Mouse (Mus musculus): ENCODE data around the gene Trp73. TPM values are rescaled to one million over a fixed set of nuclear protein-coding genes. Genes with fewer than 3 reads are reported as not detected.

Gene Trp73
- total RNA-seq, 4 experiments from 2014 or later: not detected

Other genes with a start within 250 kb of the Trp73 start
- 10 to 100 TPM; 13.1 to 19.2 (median 14.2) TPM for gene A430005L14Rik, start 183.0 kb downstream of the Trp73 start, total RNA-seq (2022)
- gene Dffb, start 165.1 kb downstream of the Trp73 start, total RNA-seq (2022): 1 to 10 TPM; 1.1 to 5.3 (median 2.0) TPM
- 10 to 100 TPM; 29.4 to 34.6 (median 32.1) TPM for gene Cep104, start 165.0 kb downstream of the Trp73 start, total RNA-seq (2022)
- gene Lrrc47, start 128.5 kb downstream of the Trp73 start, total RNA-seq (2022): 10 to 100 TPM; 30.6 to 37.7 (median 32.4) TPM
- 1 to 10 TPM; 4.5 to 9.7 (median 6.5) TPM for gene Smim1, start 114.0 kb downstream of the Trp73 start, total RNA-seq (2022)
- gene Ccdc27, start 97.5 kb downstream of the Trp73 start, total RNA-seq (2022): not detected
- gene Wrap73, start 2.2 kb upstream of the Trp73 start, total RNA-seq (2022): 10 to 100 TPM; 11.9 to 14.6 (median 12.7) TPM
- gene Tprgl, start 20.5 kb upstream of the Trp73 start, total RNA-seq (2022): 100 to 1,000 TPM; 125 to 142 (median 127) TPM
- gene Megf6, start 30.5 kb upstream of the Trp73 start, total RNA-seq (2022): 1 to 10 TPM; 6.6 to 9.5 (median 7.1) TPM
- gene Arhgef16, start 161.5 kb upstream of the Trp73 start, total RNA-seq (2022): 1 to 10 TPM in 1 of 4 experiments, under 1 TPM in 3; 0.47 to 1.2 (median 0.53) TPM
- gene B230104I21Rik, start 195.9 kb upstream of the Trp73 start, total RNA-seq (2022): not detected

All from heart, adult 8-10 months (tissue).